Mouse (Mus musculus) bone marrow macrophage, adult 2 months (primary cell): ENCODE measurements around the gene Pkd1l1.

Experiments
- CTCF ChIP-seq: IDR thresholded peaks from 2 replicates; pipeline ENCODE4 v1.5.1; 2012; ENCODE audit warnings: low read depth, mild to moderate bottlenecking, low read length, moderate library complexity
- POLR2A ChIP-seq: IDR thresholded peaks from 2 replicates; pipeline ENCODE4 v1.6.1; 2012; ENCODE audit warnings: mild to moderate bottlenecking, low read depth, low read length, borderline replicate concordance

- TF ChIP-seq CTCF (no peak), POLR2A (no peak)
Observed at GRCm38 (mm10) chr11:8968094-8968493, 5.0 kb downstream of the Pkd1l1 start.
